Mouse (Mus musculus): ENCODE measurements around the gene Tomm20l.
"Not testable (repeated sequence)": the region's sequence is repeated elsewhere in the genome, so short reads cannot be mapped to it uniquely, and the experiment has no call there.

Gene Tomm20l

DNA sequence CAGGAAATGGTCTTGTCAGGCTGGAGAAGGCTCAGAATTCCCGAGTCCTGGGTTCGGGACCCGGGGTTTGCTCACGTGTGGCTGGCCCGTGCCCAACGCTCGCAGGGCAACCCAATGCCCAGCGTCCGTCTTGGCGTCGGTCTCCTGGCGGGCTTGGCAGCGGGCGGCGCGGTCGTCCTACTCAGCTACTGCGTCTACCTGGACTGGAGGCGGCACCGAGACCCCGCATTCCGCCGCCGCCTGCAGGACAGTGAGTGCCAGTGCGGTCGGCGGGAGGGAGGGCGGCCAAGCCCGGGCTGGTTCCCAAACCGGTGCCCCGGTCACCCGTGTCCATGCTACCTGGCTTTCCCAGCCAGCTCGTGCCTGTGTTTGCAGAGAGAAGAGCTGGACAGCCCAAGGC is at the start of gene Tomm20l:
Gene Tomm20l, plus strand, starts transcription at position 98 of the 400 bp plus-strand sequence.
- no peak for DNase-seq (ENCODE audit: low spot score in 2 of 2)

DNA sequence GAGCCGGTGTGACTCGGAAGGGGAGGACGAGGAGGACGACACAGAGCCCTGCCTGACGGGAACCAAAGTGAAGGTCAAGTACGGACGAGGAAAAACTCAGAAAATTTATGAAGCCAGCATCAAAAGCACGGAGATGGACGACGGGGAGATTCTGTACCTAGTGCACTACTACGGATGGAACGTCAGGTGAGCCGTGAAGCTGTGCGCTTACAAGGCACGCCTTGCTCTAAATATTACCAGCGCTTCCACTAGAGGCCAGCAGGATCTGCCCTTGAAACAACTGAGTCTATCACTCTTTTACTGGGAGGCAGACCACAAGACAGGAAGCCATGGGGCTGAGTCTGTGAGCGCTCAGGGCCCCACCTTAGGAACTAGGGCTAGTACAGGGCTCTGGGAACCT is 41.4 kb upstream of the Tomm20l start:
- DNase-seq (ENCODE audit: low spot score in 2 of 2) = peak in 1 of 2 experiments; percentile 0

DNA sequence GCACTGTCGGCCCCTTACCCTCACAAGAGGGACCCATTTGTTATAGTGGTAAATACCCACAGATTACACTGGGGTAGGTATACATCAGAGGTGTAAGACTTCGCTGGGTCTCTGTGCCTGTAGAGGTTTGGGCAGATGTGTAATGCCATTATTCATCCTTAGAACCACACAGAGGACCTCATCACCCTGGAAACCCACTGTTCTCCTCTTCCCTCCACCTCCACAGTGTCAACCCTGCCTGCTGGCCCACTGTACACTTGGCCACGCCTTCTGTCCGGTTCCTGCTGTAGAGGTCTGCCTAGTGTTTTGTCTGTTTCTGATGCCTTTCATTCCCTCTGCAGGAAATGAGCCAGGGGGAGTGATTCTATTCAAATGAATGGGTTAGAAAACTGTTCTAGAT is 39.2 kb upstream of the Tomm20l start:
- DNase-seq (ENCODE audit: low spot score in 2 of 2) = peak in 1 of 2 experiments; percentile 0

DNA sequence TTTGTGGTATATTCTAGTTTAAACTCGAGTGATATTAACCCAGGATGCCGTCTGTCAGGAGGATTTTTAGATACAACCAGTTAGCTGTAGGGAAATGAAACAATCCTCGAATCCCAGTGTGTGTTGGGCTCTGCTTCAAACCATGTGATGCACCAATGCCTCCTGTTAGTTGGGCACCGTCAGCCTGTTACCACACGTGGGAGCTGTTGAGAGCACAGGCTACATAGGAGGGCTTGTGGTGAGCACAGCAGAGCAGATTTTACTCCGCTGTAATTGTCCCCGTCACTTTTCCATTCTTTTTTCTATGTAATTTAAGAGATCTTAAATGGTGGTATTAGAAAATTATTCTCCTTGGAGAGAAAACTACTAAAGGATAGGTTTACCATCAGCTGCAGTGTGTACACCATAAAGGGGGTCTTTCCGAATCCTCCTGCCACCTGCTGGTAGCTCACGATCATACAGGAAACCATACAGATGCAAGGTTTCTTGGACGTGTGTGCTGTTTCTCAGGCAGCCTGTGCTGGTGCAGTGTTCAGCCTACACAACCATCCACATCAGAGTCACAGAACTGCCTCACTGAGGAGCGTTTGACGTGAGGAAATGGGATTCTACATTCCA is 38.0 kb upstream of the Tomm20l start:
- DNase-seq (ENCODE audit: low spot score in 2 of 2) = peak in 1 of 2 experiments; percentile 25

DNA sequence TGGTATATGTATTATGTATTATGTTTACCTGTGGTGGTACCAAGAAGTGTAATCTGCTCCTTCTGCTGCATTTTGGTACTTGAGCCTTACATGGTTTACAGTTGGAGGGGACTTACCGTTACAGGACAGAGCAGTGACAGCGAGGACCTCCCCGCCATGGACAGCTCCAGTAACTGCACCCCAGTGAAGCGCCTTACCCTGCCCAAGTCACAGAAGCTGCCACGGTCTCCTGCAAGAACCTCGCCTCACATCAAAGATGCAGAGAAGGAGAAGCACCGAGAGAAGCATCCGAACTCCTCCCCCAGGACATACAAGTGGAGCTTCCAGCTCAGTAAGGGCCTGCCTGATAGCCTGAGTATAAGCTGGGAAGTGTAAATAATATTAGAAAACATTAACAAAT is 24.9 kb upstream of the Tomm20l start:
- DNase-seq (ENCODE audit: low spot score in 2 of 2) = no peak

DNA sequence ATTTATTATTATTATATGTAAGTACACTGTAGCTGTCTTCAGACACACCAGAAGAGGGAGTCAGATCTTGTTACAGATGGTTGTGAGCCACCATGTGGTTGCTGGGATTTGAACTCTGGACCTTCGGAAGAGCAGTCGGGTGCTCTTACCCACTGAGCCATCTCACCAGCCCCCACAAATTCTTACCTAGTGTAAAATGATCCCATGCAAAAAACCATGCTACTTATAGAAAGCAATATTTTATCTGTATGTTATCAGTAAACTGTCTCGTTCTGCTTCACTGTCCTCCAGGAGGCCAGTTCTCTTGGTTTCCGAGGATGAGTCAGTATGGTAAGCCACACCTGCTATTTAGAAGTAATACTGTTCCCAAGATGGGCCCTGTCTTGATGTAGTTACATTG is 7.0 kb upstream of the Tomm20l start:
- DNase-seq (ENCODE audit: low spot score in 2 of 2) = not testable (repeated sequence)

DNA sequence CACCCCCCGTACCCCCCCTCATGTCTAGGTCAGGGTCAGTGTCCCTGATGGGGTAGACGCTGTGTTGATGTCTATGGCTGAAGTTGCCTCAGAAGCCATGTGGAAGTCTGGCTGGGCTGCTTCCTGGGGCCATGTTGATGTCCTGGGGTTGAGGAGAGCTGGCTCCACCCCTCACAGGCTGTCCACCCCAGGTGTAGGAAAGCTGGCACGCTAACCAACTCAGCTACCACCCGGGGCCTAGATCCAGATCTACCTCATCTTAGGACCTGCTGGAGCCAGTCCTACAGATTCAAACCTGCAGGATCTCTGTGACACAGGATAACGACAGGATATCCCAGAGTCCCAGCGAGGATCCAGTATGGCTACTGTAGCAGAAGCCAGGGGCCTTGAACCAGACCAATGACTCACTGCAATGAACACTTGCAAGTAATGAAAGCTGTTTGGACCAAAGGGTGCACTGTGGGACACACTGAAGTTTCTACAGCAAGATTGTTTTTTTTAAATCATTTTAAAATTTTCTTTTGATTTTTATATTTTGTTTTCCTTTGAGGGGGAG is 3.9 kb upstream of the Tomm20l start:
- no peak for DNase-seq (ENCODE audit: low spot score in 2 of 2)

DNA sequence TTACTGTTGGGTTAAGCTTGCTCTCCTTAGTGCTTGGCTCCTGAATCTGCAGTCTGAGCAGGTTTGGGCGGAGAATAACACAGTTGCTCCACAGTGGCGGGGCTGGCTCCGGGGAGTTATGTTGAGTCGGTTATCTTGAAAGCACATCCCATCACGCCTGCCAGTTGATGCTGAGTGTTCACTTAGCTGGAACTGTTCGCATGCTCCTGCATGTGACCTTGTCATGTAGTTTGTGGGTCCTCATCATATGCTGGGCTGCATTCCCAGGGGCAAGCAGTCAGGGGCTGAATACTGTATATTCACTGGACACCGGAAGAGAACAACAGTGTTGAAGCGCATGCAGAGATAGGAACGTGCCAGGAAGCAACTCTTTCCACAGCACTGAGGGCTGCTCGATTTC is 1.8 kb downstream of the Tomm20l start:
- DNase-seq (ENCODE audit: low spot score in 2 of 2) = no peak

DNA sequence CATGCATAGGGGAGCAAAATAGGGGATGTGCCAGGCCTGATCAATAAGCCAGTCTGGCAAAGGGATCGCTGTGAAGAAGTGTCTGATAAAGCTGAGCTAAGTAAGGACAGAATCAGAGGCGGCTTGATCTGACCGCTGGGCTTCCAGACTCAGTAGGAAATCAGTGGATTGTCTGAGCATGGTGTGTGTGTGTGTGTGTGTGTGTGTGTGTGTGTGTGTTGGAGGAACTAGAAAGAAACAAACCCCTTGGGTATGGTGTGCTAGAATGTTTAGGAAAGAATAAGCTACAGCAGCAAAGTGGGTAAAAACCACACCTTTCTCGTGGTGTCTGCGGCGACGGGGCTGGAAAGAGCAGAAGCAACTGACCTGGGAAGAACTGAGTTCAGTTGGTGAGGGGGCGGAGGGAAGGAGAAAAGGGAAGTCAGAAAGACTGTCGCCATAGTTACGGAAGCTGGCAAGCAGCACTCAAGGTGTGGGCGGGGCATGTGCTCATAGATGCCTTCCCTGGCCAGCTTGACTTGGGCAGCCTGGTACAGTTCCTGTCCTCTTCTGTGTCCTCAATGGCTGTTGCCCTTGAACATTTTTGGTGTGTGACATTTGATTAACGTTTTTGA is 2.6 kb downstream of the Tomm20l start:
- DNase-seq (ENCODE audit: low spot score in 2 of 2) = peak; percentile 86 to 87

DNA sequence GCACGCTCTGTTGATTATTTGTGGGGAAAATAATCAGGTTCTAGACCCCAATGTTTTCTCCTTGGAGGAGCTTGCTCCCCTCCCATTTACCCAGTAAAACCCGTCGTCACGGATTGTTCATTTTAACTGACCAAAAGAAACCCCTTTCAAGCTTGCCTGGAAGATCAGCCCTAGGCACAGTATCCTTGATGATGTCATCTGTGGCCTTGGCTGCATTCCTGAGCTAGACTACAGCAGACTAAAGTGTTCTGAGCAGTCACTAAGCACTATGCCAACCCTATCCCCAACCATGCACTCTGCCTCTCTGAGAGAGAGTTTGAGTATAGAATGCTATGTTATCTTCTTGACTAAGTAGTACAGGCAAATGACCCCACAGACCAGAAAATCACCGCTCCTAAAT is 5.2 kb downstream of the Tomm20l start:
- DNase-seq (ENCODE audit: low spot score in 2 of 2) = no peak

DNA sequence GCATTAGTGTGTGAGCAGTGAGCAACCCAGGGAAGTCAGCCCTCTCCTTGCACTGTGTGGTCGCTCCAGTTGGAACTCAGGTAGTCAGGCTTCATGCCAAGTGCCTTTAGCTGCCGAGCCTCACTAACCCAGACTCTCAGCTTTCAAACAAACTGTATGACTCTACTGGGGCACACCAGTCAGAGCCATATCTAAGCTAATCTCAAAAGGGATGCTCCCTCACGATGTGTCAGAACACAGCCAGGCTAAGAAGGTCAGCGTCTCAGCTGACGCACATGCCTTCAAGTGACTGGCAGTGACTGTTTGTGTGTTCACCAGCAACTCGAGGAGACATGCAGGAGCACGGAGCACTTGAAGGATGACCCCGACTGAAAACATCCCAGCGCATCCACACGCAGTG is 11.5 kb downstream of the Tomm20l start:
- no peak for DNase-seq (ENCODE audit: low spot score in 2 of 2)

DNA sequence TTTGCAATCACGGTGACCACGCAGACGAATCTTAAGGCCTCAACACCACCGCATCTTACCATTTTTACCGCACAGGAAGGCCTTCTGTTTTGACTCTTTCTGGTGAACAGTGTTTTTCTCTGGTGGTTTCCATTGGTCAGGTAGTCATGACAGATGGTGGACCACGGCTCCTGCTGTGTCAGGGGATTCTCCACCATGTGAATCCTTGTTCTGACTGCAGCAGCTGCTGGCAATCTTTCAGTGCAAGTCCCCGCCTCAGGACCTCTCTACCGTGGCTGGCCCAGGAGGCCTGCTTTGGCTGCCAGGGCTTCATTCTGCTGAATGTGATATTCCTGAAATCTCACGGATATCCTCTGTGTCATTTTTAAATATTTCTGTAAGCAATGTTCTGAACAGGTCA is 12.1 kb downstream of the Tomm20l start:
- DNase-seq (ENCODE audit: low spot score in 2 of 2) = no peak

DNA sequence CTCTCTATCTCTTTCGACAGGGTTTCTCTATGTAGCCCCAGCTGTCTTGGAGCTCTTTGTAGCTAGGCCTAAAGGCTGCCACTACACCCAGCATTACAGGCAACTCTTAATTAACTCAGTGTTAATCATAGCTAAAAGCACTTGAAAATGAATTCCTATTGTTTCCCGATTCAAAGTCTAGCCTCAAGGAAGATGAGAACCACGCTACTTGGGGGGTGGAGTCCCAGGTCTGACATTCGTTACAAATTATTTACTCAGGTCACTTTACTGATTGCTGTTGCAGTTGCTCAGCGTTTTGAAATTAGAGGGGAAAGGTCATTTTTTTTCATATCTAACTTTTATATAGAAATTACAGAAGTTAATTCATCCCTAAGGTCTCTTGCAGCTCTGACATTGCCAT is 24.4 kb downstream of the Tomm20l start:
- no peak for DNase-seq (ENCODE audit: low spot score in 2 of 2)

DNA sequence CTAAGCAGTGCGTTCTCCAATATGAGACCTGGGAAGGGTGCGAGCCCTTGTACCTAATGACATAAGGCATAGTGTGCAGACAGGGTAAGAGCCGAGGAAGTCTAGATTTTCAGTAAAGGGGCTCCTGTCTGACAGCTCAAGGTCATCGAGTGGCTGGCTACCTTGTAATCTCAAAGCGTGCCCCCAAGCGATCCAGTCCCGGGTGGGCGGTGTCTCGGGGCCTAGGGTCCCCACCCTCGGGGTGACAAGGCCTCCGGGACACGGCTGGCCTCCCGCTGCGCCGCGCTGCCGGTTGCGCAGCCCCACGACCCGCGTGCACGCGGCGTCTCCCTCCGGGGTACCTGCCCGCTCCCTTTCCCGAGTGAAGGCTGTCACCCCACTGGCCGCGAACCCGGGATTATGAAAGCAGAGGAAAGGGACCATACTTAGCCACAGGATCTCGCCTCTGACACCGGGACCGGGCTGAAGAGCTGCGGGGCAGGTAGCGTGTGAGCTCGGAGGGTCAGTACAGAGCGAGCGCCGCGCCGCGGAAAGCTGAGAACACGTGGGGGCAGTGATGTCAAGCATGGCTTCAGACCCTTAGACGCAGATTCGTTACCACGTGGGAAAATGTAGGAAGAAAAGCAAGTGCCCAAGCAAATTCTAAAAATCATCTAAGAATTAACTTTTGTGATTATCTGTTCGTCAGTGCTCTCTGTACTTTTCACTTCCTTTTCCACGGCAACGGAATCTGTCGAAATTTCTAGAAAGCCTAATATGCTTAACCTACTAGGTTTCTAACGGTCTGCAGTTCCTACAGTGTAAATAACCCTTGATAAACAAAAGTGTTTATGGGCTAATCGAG is 25.1 kb downstream of the Tomm20l start, which contains the start of the genes Timm9 and 2700049A03Rik:
Gene Timm9, minus strand, starts transcription at position 555 of the 844 bp plus-strand sequence.
Gene 2700049A03Rik, plus strand, starts transcription at position 719 of the 844 bp plus-strand sequence.
- DNase-seq (ENCODE audit: low spot score in 2 of 2) = peak; percentile 73 to 77

DNA sequence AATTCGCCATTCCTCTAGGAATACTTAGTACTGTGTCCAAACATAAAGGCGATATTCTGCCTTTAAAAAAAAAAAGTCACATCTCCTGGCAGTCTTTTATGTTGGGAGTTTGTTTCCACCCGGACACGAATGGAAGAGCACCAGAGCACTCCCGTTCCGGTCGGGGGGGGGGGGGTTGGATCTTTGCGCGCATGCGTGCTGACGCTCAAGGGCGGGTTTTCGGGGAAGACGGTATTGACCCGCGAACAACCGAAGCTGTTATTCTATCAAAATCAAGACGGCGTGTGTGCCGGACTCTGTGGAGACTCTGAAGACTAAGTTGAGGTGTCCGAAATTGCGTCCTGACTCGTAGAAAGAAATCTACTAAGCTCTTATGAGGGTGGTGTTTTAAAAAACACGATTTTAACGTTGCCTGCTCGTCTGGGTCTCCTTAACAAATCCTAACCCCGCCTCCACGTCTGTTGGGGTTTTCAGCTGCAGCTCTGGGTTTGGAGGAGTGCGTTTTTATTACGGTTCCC is 25.8 kb downstream of the Tomm20l start:
- DNase-seq (ENCODE audit: low spot score in 2 of 2) = peak; percentile 74 to 81

DNA sequence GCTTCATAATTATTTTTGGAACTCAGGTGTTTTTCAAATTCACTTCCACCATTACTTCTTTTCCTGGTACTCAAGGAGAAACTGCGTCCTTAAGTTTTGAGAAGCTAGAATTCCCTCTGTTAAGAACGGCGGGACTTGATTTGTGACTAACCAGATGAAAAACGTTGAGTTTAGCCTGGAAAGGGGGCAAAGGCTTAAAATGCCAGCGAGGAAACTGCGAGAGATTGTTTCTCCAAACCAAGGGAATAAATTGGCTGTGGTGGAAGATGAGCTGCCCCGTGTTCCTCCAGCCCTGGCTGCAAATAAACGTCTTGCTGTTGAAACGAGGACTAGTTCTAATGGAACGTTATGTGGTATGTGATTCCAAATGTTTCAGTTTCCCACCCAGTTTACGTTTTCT is 26.5 kb downstream of the Tomm20l start:
- no peak for DNase-seq (ENCODE audit: low spot score in 2 of 2)

DNA sequence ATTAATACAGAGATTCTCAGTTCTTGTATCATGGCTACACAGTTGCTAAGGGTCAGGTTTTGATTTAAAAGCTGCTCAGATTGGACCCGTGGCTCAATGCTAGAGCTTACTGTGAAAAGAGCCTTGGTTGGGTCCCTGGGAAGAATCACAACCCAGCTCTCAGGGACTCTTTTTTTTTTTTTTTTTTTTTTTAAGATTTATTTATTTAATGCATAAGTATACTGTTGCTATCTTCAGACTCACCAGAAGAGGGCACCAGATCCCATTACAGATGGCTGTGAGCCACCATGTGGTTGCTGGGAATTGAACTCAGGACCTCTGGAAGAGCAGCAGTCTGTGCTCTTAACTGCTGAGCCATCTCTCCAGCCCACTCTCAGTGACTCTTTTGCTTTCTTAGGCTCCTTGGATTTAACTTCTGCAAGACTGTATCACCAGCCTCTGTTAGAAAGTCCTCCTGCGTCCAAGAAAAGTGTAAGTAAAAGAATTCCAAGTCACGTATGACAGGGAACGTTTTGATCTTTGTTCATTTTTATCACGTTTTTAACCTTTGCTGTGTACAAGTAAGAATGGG is 28.1 kb downstream of the Tomm20l start:
- DNase-seq (ENCODE audit: low spot score in 2 of 2) = peak in 1 of 2 experiments; percentile 6

DNA sequence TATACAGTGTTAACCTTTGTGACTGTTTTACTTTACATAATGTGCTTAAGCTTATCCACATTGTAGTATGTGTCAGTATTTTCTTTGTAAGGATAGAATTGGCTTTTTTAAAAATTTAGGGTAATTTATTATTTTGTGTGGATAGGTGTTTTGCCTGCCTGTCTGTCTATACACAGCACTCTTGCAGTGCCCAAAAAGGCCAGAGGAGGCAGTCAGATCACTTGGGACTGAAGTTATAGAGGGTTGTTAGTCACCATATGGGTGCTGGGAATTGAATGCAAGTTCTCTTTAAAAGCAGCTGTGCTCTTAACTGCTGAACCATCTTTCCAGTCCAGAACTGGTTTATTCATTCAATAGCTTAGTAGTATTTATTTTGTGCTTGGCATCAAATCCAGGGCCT is 30.0 kb downstream of the Tomm20l start:
- no peak for DNase-seq (ENCODE audit: low spot score in 2 of 2)

DNA sequence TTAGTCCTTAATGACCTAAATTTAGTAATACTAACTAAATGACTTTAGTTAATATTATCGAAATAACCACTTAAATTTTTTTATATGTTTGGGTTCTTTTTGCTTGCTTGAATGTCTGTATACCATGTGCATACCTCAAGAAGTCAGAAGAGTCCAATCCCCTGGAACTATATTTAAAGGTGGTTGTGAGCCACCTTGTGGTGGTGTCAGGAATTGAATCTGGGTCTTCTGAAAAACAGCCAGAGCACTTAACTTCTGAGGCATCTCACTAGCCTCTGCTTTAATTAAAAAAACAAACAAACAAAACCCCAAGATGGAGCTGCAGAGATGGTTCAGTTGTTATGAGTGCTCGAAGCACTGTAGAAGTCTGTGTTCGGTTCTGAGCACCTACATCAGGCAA is 36.4 kb downstream of the Tomm20l start:
- DNase-seq (ENCODE audit: low spot score in 2 of 2) = peak; percentile 19 to 34

DNA sequence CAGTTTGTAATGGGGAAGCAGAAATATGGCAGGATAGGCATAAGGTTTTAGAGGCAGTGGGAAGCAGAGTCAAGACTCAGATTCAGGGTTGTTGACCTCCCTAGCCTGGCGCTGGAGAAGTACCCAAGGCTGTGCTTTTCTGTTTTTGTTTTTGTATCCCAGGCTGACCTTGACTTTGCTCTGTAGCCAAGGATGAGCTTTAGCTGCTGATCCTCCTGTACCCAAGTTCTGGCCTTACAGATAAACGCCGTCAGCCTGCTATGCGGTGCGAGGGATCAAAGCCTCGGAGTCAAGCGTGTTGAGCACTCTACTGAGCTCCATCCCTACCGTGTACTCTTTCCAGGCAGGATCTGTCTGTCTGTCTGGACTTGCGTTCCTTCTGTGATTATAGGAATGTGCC is 37.6 kb downstream of the Tomm20l start:
- DNase-seq (ENCODE audit: low spot score in 2 of 2) = no peak

DNA sequence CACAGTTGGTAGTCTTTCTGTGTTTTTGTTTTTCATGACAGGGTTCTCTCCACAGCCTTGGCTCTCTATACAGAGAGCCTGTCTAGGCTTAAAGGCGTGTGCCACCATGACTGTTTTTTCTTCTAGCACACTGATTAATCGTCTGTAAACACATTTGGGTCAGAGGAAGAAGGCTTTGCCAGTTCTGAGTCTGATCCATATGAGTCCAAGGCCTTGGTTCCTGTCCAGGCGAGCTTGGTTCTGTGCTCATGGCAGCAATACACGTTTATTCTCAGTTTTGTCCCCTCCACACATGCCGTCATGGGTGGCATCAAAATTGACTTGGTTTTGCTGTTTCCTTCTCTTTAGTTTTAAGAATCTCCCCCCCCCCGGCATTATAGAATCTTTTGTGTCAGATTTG is 38.2 kb downstream of the Tomm20l start:
- no peak for DNase-seq (ENCODE audit: low spot score in 2 of 2)

DNA sequence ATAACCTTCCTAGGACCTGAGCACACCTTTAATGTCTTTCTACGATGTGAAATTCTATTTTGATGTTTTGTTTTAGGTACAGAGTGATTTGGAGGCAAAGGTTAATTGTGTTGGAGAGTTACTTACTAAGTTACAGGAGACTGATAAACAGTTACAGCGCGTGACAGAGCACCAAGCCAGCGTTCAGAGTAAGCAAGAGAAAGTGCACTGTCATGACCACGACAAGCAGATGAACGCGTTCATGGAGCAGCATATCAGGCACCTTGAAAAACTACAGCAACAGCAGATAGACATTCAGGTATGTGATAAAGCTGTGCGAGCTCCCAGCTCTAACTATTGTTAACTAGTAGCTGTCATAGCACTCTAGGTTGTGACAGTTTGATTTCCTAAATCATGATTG is 38.9 kb downstream of the Tomm20l start:
- DNase-seq (ENCODE audit: low spot score in 2 of 2) = no peak

All from spleen, postnatal 36 days (tissue).